Mouse (Mus musculus): ENCODE measurements around the gene Msl3l2. TPM values are rescaled to one million over a fixed set of nuclear protein-coding genes. Genes with fewer than 3 reads are reported as not detected.

The Msl3l2 gene
- polyA plus RNA-seq, 1 experiment from 2014 or later = 2.6 TPM

GRCm38 (mm10) chr10:56126972-56127371 lies 20.3 kb downstream of the Msl3l2 start:
- Histone ChIP-seq H3K4me2 (no peak overlapping the region), H3K36me3 (no peaks in the 10 kb centered on the region), H3K9me3 (replicated peaks) (no peaks in the 10 kb centered on the region), H3K4me3 (no peak overlapping the region), H3K27ac (no peak overlapping the region), H3K27me3 (replicated peaks) (no peaks in the 10 kb centered on the region), H3K9ac (no peak overlapping the region), H3K4me1 (no peaks in the 10 kb centered on the region)
- 72% methylated on average over 1 of the region's 1 CpGs for WGBS (ENCODE audit: insufficient replicate concordance)
- ATAC-seq = no peak

- Histone ChIP-seq H3K4me2 (no peak overlapping the region), H3K9ac (no peak overlapping the region), H3K4me3 (no peak overlapping the region), H3K36me3 (no peaks in the 10 kb centered on the region), H3K9me3 (replicated peaks) (no peaks in the 10 kb centered on the region), H3K27me3 (replicated peaks) (no peaks in the 10 kb centered on the region), H3K27ac (no peak overlapping the region), H3K4me1 (no peaks in the 10 kb centered on the region)
- no peak for ATAC-seq
- 76% methylated on average over 2 of the region's 2 CpGs for WGBS (ENCODE audit: insufficient replicate concordance)
These were observed 22.9 kb downstream of the Msl3l2 start for GRCm38 (mm10) chr10:56129642-56130041.

- no peaks in the 10 kb centered on the region for H3K27me3 ChIP-seq (replicated peaks)
- no peaks in the 10 kb centered on the region for H3K4me1 ChIP-seq
- WGBS (ENCODE audit: insufficient replicate concordance) = 78% methylated on average over 5 of the region's 5 CpGs
These were observed 30.5 kb downstream of the Msl3l2 start for GRCm38 (mm10) chr10:56137191-56137590.

GRCm38 (mm10) chr10:56148920-56149319 lies 42.2 kb downstream of the Msl3l2 start:
- 75% methylated on average over 3 of the region's 3 CpGs for WGBS (ENCODE audit: insufficient replicate concordance)
- Histone ChIP-seq H3K4me3 (no peak overlapping the region), H3K27ac (no peak overlapping the region), H3K27me3 (replicated peaks) (no peaks in the 10 kb centered on the region), H3K9me3 (replicated peaks) (no peaks in the 10 kb centered on the region), H3K4me2 (no peak overlapping the region), H3K9ac (no peak overlapping the region), H3K4me1 (no peaks in the 10 kb centered on the region), H3K36me3 (no peaks in the 10 kb centered on the region)
- no peak for ATAC-seq

More at GRCm38 (mm10) chr10:56137191-56137590, 30.5 kb downstream of the Msl3l2 start:
- no peak overlapping the region for H3K4me2 ChIP-seq
- H3K27ac ChIP-seq = no peak overlapping the region
- no peak overlapping the region for H3K9ac ChIP-seq
- no peak overlapping the region for H3K4me3 ChIP-seq
- H3K36me3 ChIP-seq = no peaks in the 10 kb centered on the region
- ATAC-seq = no peak
- H3K9me3 ChIP-seq (replicated peaks) = no peaks in the 10 kb centered on the region

GRCm38 (mm10) chr10:56156956-56157355 lies 50.2 kb downstream of the Msl3l2 start:
- no peak overlapping the region for H3K27ac ChIP-seq
- no peaks in the 10 kb centered on the region for H3K27me3 ChIP-seq (replicated peaks)
- H3K36me3 ChIP-seq = no peaks in the 10 kb centered on the region
- no peak overlapping the region for H3K9ac ChIP-seq
- 53% methylated on average over 3 of the region's 3 CpGs for WGBS (ENCODE audit: insufficient replicate concordance)
- H3K4me2 ChIP-seq = no peak overlapping the region
- ATAC-seq = 0 out of 2 replicates have a peak, but pooled peaks have one; percentile 37
- H3K9me3 ChIP-seq (replicated peaks) = no peaks in the 10 kb centered on the region
- no peaks in the 10 kb centered on the region for H3K4me1 ChIP-seq
- no peak overlapping the region for H3K4me3 ChIP-seq

DNA sequence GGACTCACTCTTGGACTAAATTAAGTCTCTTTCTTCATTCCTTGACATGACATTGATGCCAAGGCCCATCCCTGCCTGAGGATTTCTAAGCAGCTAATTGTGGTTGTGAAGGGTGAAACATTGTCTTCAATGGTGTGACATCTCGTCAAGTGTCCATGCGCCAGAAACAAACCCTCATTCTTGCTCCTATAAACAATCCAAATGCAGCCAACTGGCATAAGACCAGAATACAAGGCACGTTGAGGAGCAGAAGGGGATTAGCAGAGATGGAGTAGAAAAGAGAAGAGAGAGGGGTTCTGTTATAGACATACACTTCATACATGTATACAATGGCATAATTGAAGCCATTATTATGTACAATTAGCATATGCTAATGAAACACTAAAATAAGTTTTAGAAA lies 51.5 kb downstream of the Msl3l2 start:
- Histone ChIP-seq H3K27me3 (replicated peaks) (no peaks in the 10 kb centered on the region), H3K4me2 (no peak overlapping the region), H3K27ac (no peak overlapping the region), H3K9ac (no peak overlapping the region), H3K4me1 (no peaks in the 10 kb centered on the region), H3K36me3 (no peaks in the 10 kb centered on the region), H3K4me3 (no peak overlapping the region), H3K9me3 (replicated peaks) (no peaks in the 10 kb centered on the region)
- 75% methylated on average over 3 of the region's 3 CpGs for WGBS (ENCODE audit: insufficient replicate concordance)
- ATAC-seq = no peak

DNA sequence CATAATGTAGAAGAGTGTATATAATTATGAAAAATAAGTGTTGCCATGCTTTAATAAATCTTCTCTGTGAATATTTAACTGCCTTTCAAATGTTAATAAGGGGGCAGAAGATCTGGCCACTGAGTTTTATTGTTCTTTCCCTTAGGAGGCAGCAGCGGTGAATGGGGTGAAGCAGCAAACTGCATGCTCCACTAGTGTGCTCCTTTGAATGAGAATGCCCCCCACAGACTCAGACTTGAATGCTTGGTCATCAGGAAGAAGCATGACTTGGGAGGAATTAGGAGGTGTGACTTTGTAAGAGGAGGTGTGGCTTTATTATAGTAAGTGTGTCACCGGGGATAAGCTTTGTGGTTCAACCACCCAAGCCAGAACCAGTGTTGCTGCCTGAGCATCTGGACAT lies 52.0 kb downstream of the Msl3l2 start:
- Histone ChIP-seq H3K9me3 (replicated peaks) (no peaks in the 10 kb centered on the region), H3K27ac (no peak overlapping the region), H3K9ac (no peak overlapping the region), H3K36me3 (no peaks in the 10 kb centered on the region), H3K4me3 (no peak overlapping the region), H3K4me2 (no peak overlapping the region), H3K27me3 (replicated peaks) (no peaks in the 10 kb centered on the region), H3K4me1 (no peaks in the 10 kb centered on the region)
- ATAC-seq = no peak
- WGBS (ENCODE audit: insufficient replicate concordance) = 69% methylated on average over 2 of the region's 2 CpGs

DNA sequence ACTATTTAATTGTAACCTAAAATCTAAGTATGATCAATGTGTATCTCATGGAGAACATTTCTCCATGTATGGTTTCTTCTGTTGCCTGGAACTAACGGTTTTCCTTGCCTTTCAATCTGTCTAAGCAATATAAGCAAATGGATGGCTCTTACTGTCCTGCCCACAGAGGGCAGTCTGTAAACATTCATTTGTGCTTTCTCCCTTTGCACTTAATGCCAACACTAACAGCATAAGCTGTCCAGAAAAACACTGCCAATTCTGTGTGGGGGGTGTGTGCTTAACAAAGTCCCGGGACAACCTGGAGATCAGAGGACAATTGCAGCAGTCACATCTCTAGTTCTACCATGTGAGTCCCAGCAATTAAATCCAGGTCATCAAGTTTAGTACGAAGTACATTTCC lies 57.7 kb downstream of the Msl3l2 start:
- no peak for ATAC-seq
- no peak overlapping the region for H3K9ac ChIP-seq
- no peaks in the 10 kb centered on the region for H3K27me3 ChIP-seq (replicated peaks)
- 67% methylated on average over 3 of the region's 3 CpGs for WGBS (ENCODE audit: insufficient replicate concordance)
- no peaks in the 10 kb centered on the region for H3K4me1 ChIP-seq
- no peaks in the 10 kb centered on the region for H3K36me3 ChIP-seq
- no peak overlapping the region for H3K27ac ChIP-seq
- no peaks in the 10 kb centered on the region for H3K9me3 ChIP-seq (replicated peaks)
- no peak overlapping the region for H3K4me3 ChIP-seq
- H3K4me2 ChIP-seq = no peak overlapping the region

- 75% methylated on average over 4 of the region's 4 CpGs for WGBS (ENCODE audit: insufficient replicate concordance)
These were observed 59.0 kb downstream of the Msl3l2 start for GRCm38 (mm10) chr10:56165758-56166157.

More at GRCm38 (mm10) chr10:56165758-56166157, 59.0 kb downstream of the Msl3l2 start:
- Histone ChIP-seq H3K4me2 (no peak overlapping the region), H3K9ac (no peak overlapping the region), H3K27me3 (replicated peaks) (no peaks in the 10 kb centered on the region), H3K27ac (no peak overlapping the region), H3K9me3 (replicated peaks) (no peaks in the 10 kb centered on the region), H3K36me3 (no peaks in the 10 kb centered on the region), H3K4me1 (no peaks in the 10 kb centered on the region), H3K4me3 (no peak overlapping the region)
- ATAC-seq = no peak

Other genes starting within 250 kb of the Msl3l2 start
- gene Tbc1d32, start 121.8 kb downstream of the Msl3l2 start, polyA plus RNA-seq (2016; fragmentation: Nextera tagmentation; extraction: Ambion mirVana) = 1.1 and 1.2 TPM in 2 replicates

Measured in liver, embryonic 12.5 days (tissue).